Comparison of ENCODE assay signal across 33 mouse cellular contexts in genomic region chr3:132907506-132908203, GRCm38 (mm10). TPM values are rescaled to one million over a fixed set of nuclear protein-coding genes. Genes with fewer than 3 reads are reported as not detected.
A peak's percentile ranks its signal among the peaks of the same experiment; 100 is the strongest.
DNase-seq lines count a peak whose midpoint lies in the region; ATAC-seq lines count a peak whose summit lies in the region.
"Had no signal": no experiment of that assay in that cellular context is flagged by ENCODE, and none has a peak within 500 bp of the region (broad histone marks: within the 10 kb centered on the region; RNA-seq: fewer than 3 reads in every experiment).

No protein-coding gene starts in this region.

- no peak; the same call in 1 of the 2 replicates for ATAC-seq in forebrain, embryonic 12.5 days (ENCODE audit: low FRiP score)
- 0 out of 2 replicates have a peak, but pooled peaks have one; percentile 23 for ATAC-seq in forebrain, embryonic 13.5 days
- peak; percentile 80 for ATAC-seq in kidney, embryonic 16.5 days (ENCODE audit: low FRiP score, low TSS enrichment)
- ATAC-seq: intestine, embryonic 16.5 days; liver, embryonic 12.5 days; liver, postnatal 0 days; lung, postnatal 0 days had no signal

- no peaks in the 10 kb centered on the region for H3K9me3 ChIP-seq in forebrain, embryonic 10.5 days
- H3K9me3 ChIP-seq in forebrain, embryonic 12.5 days: no peaks in the 10 kb centered on the region
- H3K9me3 ChIP-seq in forebrain, embryonic 13.5 days (replicated peaks): no peaks in the 10 kb centered on the region
- no peaks in the 10 kb centered on the region for H3K9me3 ChIP-seq in kidney, embryonic 16.5 days (ENCODE audit: low read length)
- H3K9me3 ChIP-seq: embryonic facial prominence, embryonic 10.5 days; embryonic facial prominence, embryonic 15.5 days; heart, embryonic 12.5 days; hindbrain, embryonic 13.5 days; liver, embryonic 12.5 days; neural tube, embryonic 15.5 days; stomach, embryonic 15.5 days had no signal

- intact Hi-C loops in left cerebral cortex, postnatal 14 days (cut with DNase I): no loop called here

- no peaks in the 10 kb centered on the region; the same call in 1 of the 2 replicates for H3K36me3 ChIP-seq in forebrain, embryonic 10.5 days (replicated peaks)
- H3K36me3 ChIP-seq in forebrain, embryonic 12.5 days (replicated peaks): no peaks in the 10 kb centered on the region
- H3K36me3 ChIP-seq in forebrain, embryonic 13.5 days (ENCODE audit: poor library complexity, severe bottlenecking): no peaks in the 10 kb centered on the region
- peaks cover 12% of the 10 kb centered on the region for H3K36me3 ChIP-seq in kidney, embryonic 16.5 days (ENCODE audit: insufficient read depth, low read length)
- H3K36me3 ChIP-seq: hindbrain, embryonic 13.5 days; liver, embryonic 12.5 days; neural tube, embryonic 15.5 days; stomach, embryonic 15.5 days had no signal

- H3K27me3 ChIP-seq in forebrain, embryonic 10.5 days (ENCODE audit: poor library complexity, severe bottlenecking): no peaks in the 10 kb centered on the region
- H3K27me3 ChIP-seq in forebrain, embryonic 12.5 days: no peaks in the 10 kb centered on the region
- H3K27me3 ChIP-seq in forebrain, embryonic 13.5 days: no peaks in the 10 kb centered on the region
- no peaks in the 10 kb centered on the region for H3K27me3 ChIP-seq in kidney, embryonic 16.5 days (ENCODE audit: insufficient read depth, low read length)
- H3K27me3 ChIP-seq: CH12.LX; embryonic facial prominence, embryonic 15.5 days; heart, embryonic 12.5 days; hindbrain, embryonic 13.5 days; liver, embryonic 12.5 days; neural tube, embryonic 15.5 days; stomach, embryonic 15.5 days had no signal

- peak overlapping the region; percentile 8; the same call in 1 of the 2 replicates for H3K27ac ChIP-seq in forebrain, embryonic 10.5 days
- H3K27ac ChIP-seq in forebrain, embryonic 12.5 days: no peak overlapping the region
- H3K27ac ChIP-seq in forebrain, embryonic 13.5 days: no peak overlapping the region
- H3K27ac ChIP-seq in kidney, embryonic 16.5 days (ENCODE audit: low read length): peak overlapping the region; percentile 79
- H3K27ac ChIP-seq: embryonic facial prominence, embryonic 10.5 days; embryonic facial prominence, embryonic 15.5 days; hindbrain, embryonic 13.5 days; layer of hippocampus, adult 2 months; left cerebral cortex, adult 2 months; liver, embryonic 12.5 days; macrophage; neural tube, embryonic 15.5 days; stomach, embryonic 15.5 days had no signal

- WGBS in forebrain, embryonic 10.5 days: 57% methylated on average over 8 of the region's 8 CpGs
- 50% methylated on average over 8 of the region's 8 CpGs for WGBS in forebrain, embryonic 12.5 days
- WGBS in forebrain, embryonic 13.5 days: 41% methylated on average over 8 of the region's 8 CpGs
- WGBS in kidney, embryonic 16.5 days: 60% methylated on average over 8 of the region's 8 CpGs

- H3K4me1 ChIP-seq in forebrain, embryonic 10.5 days: peaks cover 38% of the 10 kb centered on the region
- H3K4me1 ChIP-seq in forebrain, embryonic 12.5 days: no peaks in the 10 kb centered on the region
- H3K4me1 ChIP-seq in forebrain, embryonic 13.5 days: no peaks in the 10 kb centered on the region
- peaks cover 16% of the 10 kb centered on the region for H3K4me1 ChIP-seq in kidney, embryonic 16.5 days (ENCODE audit: insufficient read depth, low read length)
- H3K4me1 ChIP-seq: liver, embryonic 12.5 days; stomach, embryonic 15.5 days had no signal

- no peak overlapping the region for H3K9ac ChIP-seq in forebrain, embryonic 12.5 days
- no peak overlapping the region for H3K9ac ChIP-seq in forebrain, embryonic 13.5 days
- no peak overlapping the region for H3K9ac ChIP-seq in kidney, embryonic 16.5 days (replicated peaks; ENCODE audit: low read length)
- H3K9ac ChIP-seq: embryonic facial prominence, embryonic 15.5 days; heart, embryonic 12.5 days; hindbrain, embryonic 13.5 days; liver, embryonic 12.5 days; liver, postnatal 0 days; neural tube, embryonic 15.5 days; stomach, embryonic 15.5 days had no signal

- no peak overlapping the region for H3K4me2 ChIP-seq in forebrain, embryonic 12.5 days
- H3K4me2 ChIP-seq in forebrain, embryonic 13.5 days: no peak overlapping the region
- no peak overlapping the region for H3K4me2 ChIP-seq in kidney, embryonic 16.5 days (replicated peaks; ENCODE audit: low read depth, low read length)
- H3K4me2 ChIP-seq: embryonic facial prominence, embryonic 15.5 days; heart, embryonic 12.5 days; hindbrain, embryonic 13.5 days; liver, embryonic 12.5 days; neural tube, embryonic 15.5 days; stomach, embryonic 15.5 days had no signal

- no peak overlapping the region for H3K4me3 ChIP-seq in forebrain, embryonic 10.5 days
- H3K4me3 ChIP-seq in forebrain, embryonic 12.5 days (replicated peaks): no peak overlapping the region
- no peak overlapping the region for H3K4me3 ChIP-seq in forebrain, embryonic 13.5 days
- H3K4me3 ChIP-seq in kidney, embryonic 16.5 days (ENCODE audit: low read length): no peak overlapping the region
- H3K4me3 ChIP-seq: embryonic facial prominence, embryonic 10.5 days; embryonic facial prominence, embryonic 15.5 days; heart, embryonic 12.5 days; hindbrain, embryonic 13.5 days; layer of hippocampus, adult 2 months; left cerebral cortex, adult 2 months; liver, embryonic 12.5 days; neural tube, embryonic 15.5 days; stomach, embryonic 15.5 days had no signal

- DNase-seq in forebrain, embryonic 10.5 days (ENCODE audit: extremely low spot score, low spot score): no peak
- DNase-seq in kidney, adult 8-10 months: peak; percentile 49 to 65
- no peak for DNase-seq in kidney, postnatal 4 days
- DNase-seq in lung, postnatal 36 days: no peak
- DNase-seq in left cerebral cortex, postnatal 14 days (ENCODE audit: low spot score in 2 of 2): no peak
- DNase-seq: adrenal gland, postnatal 14 days; cerebellum, adult 11-12 months; cerebellum, postnatal 14 days; gastrocnemius, postnatal 25 days; heart, adult 18-20 months; heart, postnatal 4 days; liver, postnatal 0 days; midbrain, embryonic 14.5 days; retina, postnatal 1 day; right cerebral cortex, postnatal 25 days; thymus, postnatal 25 days had no signal

RNA-seq across cellular contexts. Expression of gene Npnt, which starts 42.4 kb away (rescaled TPM):
- 8.8 and 10.7 TPM in 2 replicates for polyA plus RNA-seq in forebrain, embryonic 10.5 days (2016; fragmentation: Nextera tagmentation; extraction: Ambion mirVana)
- polyA plus RNA-seq in forebrain, embryonic 12.5 days (2016; fragmentation: Nextera tagmentation; extraction: Ambion mirVana): 4.3 and 5.0 TPM in 2 replicates
- 3.8 and 5.7 TPM in 2 replicates for polyA plus RNA-seq in forebrain, embryonic 13.5 days (2015; fragmentation: Nextera tagmentation; extraction: Ambion mirVana)
- 191 and 197 TPM in 2 replicates for polyA plus RNA-seq in kidney, embryonic 16.5 days (2015; fragmentation: Nextera tagmentation; extraction: Ambion mirVana)
- 10 to 100 TPM; 65.7 to 90.7 TPM for total RNA-seq in left cerebral cortex, postnatal 14 days (2021)
- total RNA-seq: megakaryocyte-erythroid progenitor cell, adult 5-6 weeks had no signal
- polyA plus RNA-seq: macrophage had no signal

Comparison
In these comparisons a context has a peak if more than half of its experiments do, and no peak if none do; other contexts are left out.
1. DNase-seq: peak in kidney, adult 8-10 months (2 of 2); none in forebrain, embryonic 10.5 days (single experiment), kidney, postnatal 4 days (0 of 2), lung, postnatal 36 days (single experiment) and left cerebral cortex, postnatal 14 days (0 of 2).
2. H3K27ac ChIP-seq: peak in forebrain, embryonic 10.5 days (single experiment) and kidney, embryonic 16.5 days (single experiment); none in forebrain, embryonic 12.5 days (single experiment) and forebrain, embryonic 13.5 days (single experiment).
3. RNA of gene Npnt, which starts 42.4 kb away (polyA plus RNA-seq): 191 to 197 TPM in kidney, embryonic 16.5 days; 8.8 to 10.7 TPM in forebrain, embryonic 10.5 days, 4.3 to 5.0 TPM in forebrain, embryonic 12.5 days and 3.8 to 5.7 TPM in forebrain, embryonic 13.5 days; every median in the first group is over 10 times any median in the second.